Mouse (Mus musculus): ENCODE measurements at regions not wholly inside any gene's neighbourhood (a gene's known extent, or its start where the extent isn't known, plus 50 kb on each side); places are given as distances from the start of the nearest gene placed in this dataset.
A peak's percentile ranks its signal among the peaks of the same experiment; 100 is the strongest.

- DNase-seq = no peak
Observed at GRCm38 (mm10) chr19:55688585-55688984, 53.0 kb upstream of the Tcf7l2 start.

- peak in 1 of 2 experiments; percentile 7 for DNase-seq
Observed at GRCm38 (mm10) chr19:55689200-55689949, 52.2 kb upstream of the Tcf7l2 start.

All from lung, adult 18-20 months (tissue).